Mouse (Mus musculus) c-Kit-negative CD71-positive TER-119-positive erythroid progenitor cells, embryonic 14.5 days (primary cell): ENCODE results near the gene Gucy2d.

Experiments
- DNase-seq: peaks from one replicate; pipeline ENCODE4 v3.0.0-alpha.2; 2013; ENCODE audit warnings: low read depth, low spot score

The Gucy2d gene

GRCm38 (mm10) chr7:98489623-98490084 is 49.4 kb downstream of the Gucy2d start:
- DNase-seq = no peak

GRCm38 (mm10) chr7:98490328-98490727 is 50.1 kb downstream of the Gucy2d start:
- no peak for DNase-seq

GRCm38 (mm10) chr7:98490911-98491310 is 50.7 kb downstream of the Gucy2d start:
- DNase-seq = no peak

GRCm38 (mm10) chr7:98491451-98492200 is 51.4 kb downstream of the Gucy2d start:
- no peak for DNase-seq

- DNase-seq = no peak
Measured at GRCm38 (mm10) chr7:98492331-98492730, 52.1 kb downstream of the Gucy2d start.

- DNase-seq = no peak
Measured at GRCm38 (mm10) chr7:98493307-98493706, 53.1 kb downstream of the Gucy2d start.

GRCm38 (mm10) chr7:98493901-98494480 is 53.8 kb downstream of the Gucy2d start:
- DNase-seq = no peak

GRCm38 (mm10) chr7:98495591-98495990 is 55.4 kb downstream of the Gucy2d start:
- no peak for DNase-seq

- no peak for DNase-seq
Measured at GRCm38 (mm10) chr7:98497451-98497850, 57.2 kb downstream of the Gucy2d start.

GRCm38 (mm10) chr7:98498101-98498500 is 57.9 kb downstream of the Gucy2d start:
- no peak for DNase-seq

GRCm38 (mm10) chr7:98498656-98499560 is 58.7 kb downstream of the Gucy2d start:
- DNase-seq = no peak

GRCm38 (mm10) chr7:98499561-98500292 is 59.5 kb downstream of the Gucy2d start:
- no peak for DNase-seq

- no peak for DNase-seq
Measured at GRCm38 (mm10) chr7:98500470-98500869, 60.3 kb downstream of the Gucy2d start.

GRCm38 (mm10) chr7:98501078-98501477 is 60.9 kb downstream of the Gucy2d start:
- no peak for DNase-seq

GRCm38 (mm10) chr7:98502921-98503320 is 62.7 kb downstream of the Gucy2d start:
- no peak for DNase-seq

GRCm38 (mm10) chr7:98503951-98504647 is 63.9 kb downstream of the Gucy2d start:
- DNase-seq = no peak

GRCm38 (mm10) chr7:98504726-98505314 is 64.6 kb downstream of the Gucy2d start:
- no peak for DNase-seq

- DNase-seq = no peak
Measured at GRCm38 (mm10) chr7:98505664-98506063, 65.4 kb downstream of the Gucy2d start.

- DNase-seq = no peak
Measured at GRCm38 (mm10) chr7:98510961-98511958, 71.0 kb downstream of the Gucy2d start.
